Comparison of ENCODE assay signal across 13 mouse cellular contexts in the genomic region with DNA sequence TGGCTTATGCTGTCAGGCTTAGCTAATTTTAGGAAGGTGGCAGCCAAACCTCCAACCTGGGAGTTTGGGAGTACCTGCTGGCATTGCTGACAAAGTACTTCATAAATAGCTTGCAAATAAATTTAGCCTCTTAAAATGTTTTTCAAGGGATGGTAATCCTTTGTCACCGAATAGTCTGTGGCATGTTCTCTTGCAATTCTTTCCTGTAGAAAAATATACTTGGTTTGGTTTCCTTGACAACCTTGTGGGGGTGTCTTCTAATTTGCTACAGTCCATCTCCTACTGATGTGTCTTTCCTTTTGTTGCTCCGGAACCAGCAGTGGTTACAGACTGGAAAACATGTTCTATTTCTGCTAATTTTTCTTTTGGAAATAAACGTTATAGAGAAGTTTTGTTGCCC. TPM values are rescaled to one million over a fixed set of nuclear protein-coding genes. Genes with fewer than 3 reads are reported as not detected.
DNase-seq lines count a peak whose midpoint lies in the region; ATAC-seq and TF ChIP-seq lines count a peak whose summit lies in the region.
"Had no signal": no experiment of that assay in that cellular context is flagged by ENCODE, and none has a peak within 500 bp of the region (broad histone marks: within the 10 kb centered on the region; RNA-seq: fewer than 3 reads in every experiment).

No protein-coding gene starts in this region.

- no peak for DNase-seq in heart, adult 2 months
- DNase-seq in heart, adult 18-20 months = no peak
- DNase-seq in layer of hippocampus, adult 2 months (ENCODE audit: low spot score in 2 of 2) = no peak
- DNase-seq in layer of hippocampus, adult 8-10 months (ENCODE audit: low spot score in 2 of 2) = no peak
- DNase-seq in forebrain, embryonic 14.5 days (ENCODE audit: low spot score) = no peak
- no peak for DNase-seq in urinary bladder, postnatal 14 days (ENCODE audit: low spot score)
- DNase-seq: adrenal gland, adult 2 months; kidney, postnatal 25 days; lung, postnatal 14 days had no signal

- TF ChIP-seq EP300 in heart, adult 2 months (IDR thresholded peaks at IDR 0.05; ENCODE audit: insufficient read depth, low read depth, low read length) = no peak

- WGBS in heart, adult 2 months = 28% methylated on average over 3 of the region's 3 CpGs
- WGBS in forebrain, embryonic 14.5 days = 59% methylated on average over 3 of the region's 3 CpGs
- WGBS in midbrain, embryonic 15.5 days = 56% methylated on average over 3 of the region's 3 CpGs

- no peaks in the 10 kb centered on the region for H3K9me3 ChIP-seq in forebrain, embryonic 14.5 days (replicated peaks; ENCODE audit: control insufficient read depth, low read length)
- no peaks in the 10 kb centered on the region for H3K9me3 ChIP-seq in midbrain, embryonic 15.5 days

- intact Hi-C loops in heart, adult 2 months (cut with DNase I) = loop anchor here (5.0 kb wide), 1 partner anchor 41 kb away; no protein-coding TSS in a partner anchor

- H3K4me1 ChIP-seq in heart, adult 2 months (ENCODE audit: control insufficient read depth, insufficient read depth, low read length) = peaks cover 7% of the 10 kb centered on the region
- H3K4me1 ChIP-seq in forebrain, embryonic 14.5 days (ENCODE audit: control insufficient read depth, insufficient read depth, low read length) = peaks cover 6% of the 10 kb centered on the region; the same call in 1 of the 2 replicates
- H3K4me1 ChIP-seq in midbrain, embryonic 15.5 days = peaks cover 18% of the 10 kb centered on the region

- H3K27me3 ChIP-seq in heart, adult 2 months (ENCODE audit: control insufficient read depth, insufficient read depth, low read length) = no peaks in the 10 kb centered on the region
- no peaks in the 10 kb centered on the region for H3K27me3 ChIP-seq in forebrain, embryonic 14.5 days (replicated peaks; ENCODE audit: control insufficient read depth, insufficient read depth, low read length)
- H3K27me3 ChIP-seq in midbrain, embryonic 15.5 days (replicated peaks) = no peaks in the 10 kb centered on the region

- H3K9ac ChIP-seq in heart, adult 2 months (ENCODE audit: low read depth, low read length) = no peak overlapping the region
- no peak overlapping the region for H3K9ac ChIP-seq in forebrain, embryonic 14.5 days (ENCODE audit: low read length)
- H3K9ac ChIP-seq in midbrain, embryonic 15.5 days = no peak overlapping the region
- H3K9ac ChIP-seq: liver, embryonic 14.5 days had no signal

- no peak for ATAC-seq in forebrain, embryonic 14.5 days
- ATAC-seq in midbrain, embryonic 15.5 days (replicated peaks) = no peak
- ATAC-seq in CD4-positive, CD25-positive, alpha-beta regulatory T cell, adult 4 months = no peak

- no peaks in the 10 kb centered on the region for H3K79me2 ChIP-seq in heart, adult 2 months (replicated peaks; ENCODE audit: control insufficient read depth, insufficient read depth, low read length)

- peak overlapping the region; percentile 86 for H3K4me2 ChIP-seq in forebrain, embryonic 14.5 days (ENCODE audit: low read length)
- H3K4me2 ChIP-seq in midbrain, embryonic 15.5 days = peak overlapping the region; percentile 87

- H3K36me3 ChIP-seq in heart, adult 2 months (ENCODE audit: control insufficient read depth, insufficient read depth, low read length) = no peaks in the 10 kb centered on the region
- no peaks in the 10 kb centered on the region for H3K36me3 ChIP-seq in forebrain, embryonic 14.5 days (ENCODE audit: control insufficient read depth, insufficient read depth, low read length)
- no peaks in the 10 kb centered on the region for H3K36me3 ChIP-seq in midbrain, embryonic 15.5 days (replicated peaks)

- no peak for TF ChIP-seq CTCF in heart, adult 2 months (IDR thresholded peaks at IDR 0.05)
- TF ChIP-seq CTCF in layer of hippocampus, adult 2 months (conservative IDR thresholded peaks at IDR 0.05) = no peak

- peak overlapping the region; percentile 86 for H3K27ac ChIP-seq in heart, adult 2 months
- H3K27ac ChIP-seq in layer of hippocampus, adult 2 months = peak overlapping the region; percentile 86
- no peak overlapping the region for H3K27ac ChIP-seq in forebrain, embryonic 14.5 days (ENCODE audit: low read depth, low read length)
- H3K27ac ChIP-seq in midbrain, embryonic 15.5 days = no peak overlapping the region
- H3K27ac ChIP-seq: liver, embryonic 14.5 days had no signal

- no peak for TF ChIP-seq POLR2A in heart, adult 2 months (IDR thresholded peaks at IDR 0.05; ENCODE audit: insufficient read depth, low read depth, low read length)

- H3K4me3 ChIP-seq in heart, adult 2 months = no peak overlapping the region
- H3K4me3 ChIP-seq in layer of hippocampus, adult 2 months = peak overlapping the region; percentile 86
- H3K4me3 ChIP-seq in forebrain, embryonic 14.5 days (ENCODE audit: low read depth, low read length) = peak overlapping the region; percentile 69; the same call in 1 of the 2 replicates
- H3K4me3 ChIP-seq in midbrain, embryonic 15.5 days = peak overlapping the region; percentile 88

RNA-seq across cellular contexts. Expression of a gene that starts 1.1 kb away (rescaled TPM):
- 10 to 100 TPM; 33.7 to 46.8 TPM for total RNA-seq in heart, adult 2 months (2021)
- polyA plus RNA-seq in heart, adult 2 months (2012; rRNA removed) = 28.3 and 28.5 TPM in 2 replicates
- total RNA-seq in heart, adult 18-20 months (2021) = 10 to 100 TPM; 41.9 to 47.6 TPM
- 100 to 1,000 TPM; 136 to 139 TPM for total RNA-seq in layer of hippocampus, adult 2 months (2021)
- total RNA-seq in layer of hippocampus, adult 8-10 months (2022) = 100 to 1,000 TPM; 132 to 138 (median 137) TPM
- 48.6 and 53.0 TPM in 2 replicates for polyA plus RNA-seq in forebrain, embryonic 14.5 days (2014; fragmentation: Nextera tagmentation; extraction: Ambion mirVana)
- 31.7 and 35.1 TPM in 2 replicates for polyA plus RNA-seq in midbrain, embryonic 15.5 days (2015; fragmentation: Nextera tagmentation; extraction: Ambion mirVana)
- 1 to 10 TPM in 1 of 2 experiments, under 1 TPM in 1; 0.82 to 1.1 TPM for polyA plus RNA-seq in CD4-positive, CD25-positive, alpha-beta regulatory T cell, adult 4 months (2017; shearing (Covaris generic))
- polyA plus RNA-seq: erythroblast, embryonic 14.5 days had no signal

RNA-seq across cellular contexts. Expression of a gene that starts 55.2 kb away (rescaled TPM):
- total RNA-seq in heart, adult 2 months (2021) = 1 to 10 TPM; 4.8 to 7.3 TPM
- polyA plus RNA-seq in heart, adult 2 months (2012; rRNA removed) = 3.0 and 6.6 TPM in 2 replicates
- total RNA-seq in heart, adult 18-20 months (2021) = 1 to 10 TPM; 5.6 to 6.2 TPM
- total RNA-seq in layer of hippocampus, adult 2 months (2021) = 1 to 10 TPM; 6.4 to 6.9 TPM
- total RNA-seq in layer of hippocampus, adult 8-10 months (2022) = 1 to 10 TPM; 5.9 to 9.2 (median 7.8) TPM
- 4.2 and 4.5 TPM in 2 replicates for polyA plus RNA-seq in forebrain, embryonic 14.5 days (2014; fragmentation: Nextera tagmentation; extraction: Ambion mirVana)
- polyA plus RNA-seq in midbrain, embryonic 15.5 days (2015; fragmentation: Nextera tagmentation; extraction: Ambion mirVana) = 5.1 and 5.2 TPM in 2 replicates
- polyA plus RNA-seq in CD4-positive, CD25-positive, alpha-beta regulatory T cell, adult 4 months (2017; shearing (Covaris generic)) = 1 to 10 TPM; 4.2 to 4.3 TPM

Comparison
In these comparisons a context has a peak if more than half of its experiments do, and no peak if none do; other contexts are left out.
1. H3K27ac ChIP-seq: peak in heart, adult 2 months (single experiment) and layer of hippocampus, adult 2 months (single experiment); none in forebrain, embryonic 14.5 days (single experiment) and midbrain, embryonic 15.5 days (single experiment).